Mouse (Mus musculus) intestine, postnatal 0 days (tissue): Measurements from ENCODE around the gene Rorc. TPM values are rescaled to one million over a fixed set of nuclear protein-coding genes. Genes with fewer than 3 reads are reported as not detected.

Experiments
- ATAC-seq: fragments of 200-750 bp; cut with Nextera tagmentation; 2 replicates; pipeline ENCODE4 v1.8.0; 2017; ENCODE audit warnings: mild to moderate bottlenecking, moderate TSS enrichment, moderate library complexity
- H3K27ac ChIP-seq: fragments of 300-500 bp; sonication (generic); 2 replicates; pipeline ENCODE4 v1.5.1; 2014; ENCODE audit warnings: mild to moderate bottlenecking, low read depth, low read length, moderate library complexity
- H3K27me3 ChIP-seq: fragments of 300-500 bp; sonication (generic); replicated peaks from 2 replicates; pipeline ENCODE4 v1.6.1; 2014; ENCODE audit warnings: low read length, mixed read lengths; ENCODE audit not compliant: control insufficient read depth, insufficient read depth
- H3K36me3 ChIP-seq: fragments of 300-500 bp; sonication (generic); 2 replicates; pipeline ENCODE4 v1.6.1; 2014; ENCODE audit warnings: mild to moderate bottlenecking, moderate library complexity; ENCODE audit not compliant: control insufficient read depth, insufficient read depth
- H3K4me1 ChIP-seq: fragments of 300-500 bp; sonication (generic); replicated peaks from 2 replicates; pipeline ENCODE4 v1.6.1; 2014; ENCODE audit warnings: antibody characterized with exemption, low read length, mixed read lengths; ENCODE audit not compliant: control insufficient read depth, insufficient read depth
- H3K4me2 ChIP-seq: fragments of 300-500 bp; sonication (generic); replicated peaks from 2 replicates; pipeline ENCODE4 v1.6.1; 2014; ENCODE audit warnings: low read depth, mild to moderate bottlenecking, moderate library complexity
- H3K4me3 ChIP-seq: fragments of 300-500 bp; sonication (generic); 2 replicates; pipeline ENCODE4 v1.5.1; 2014; ENCODE audit warnings: low read depth, low read length
- H3K9ac ChIP-seq: fragments of 300-500 bp; sonication (generic); 2 replicates; pipeline ENCODE4 v1.6.1; 2014; ENCODE audit warnings: mild to moderate bottlenecking, low read depth, low read length
- H3K9me3 ChIP-seq: fragments of 300-500 bp; sonication (generic); 2 replicates; pipeline ENCODE4 v1.6.1; 2016; ENCODE audit warnings: mixed run types; ENCODE audit not compliant: control insufficient read depth
- CTCF ChIP-seq: sonication (generic); IDR thresholded peaks from 2 replicates; pipeline ENCODE4 v1.5.1; 2016; ENCODE audit warnings: low read depth, mild to moderate bottlenecking, control low read depth, antibody characterized with exemption, moderate library complexity
- WGBS: fragments of 180-500 bp; shearing (Covaris S2); extraction: QIAGEN DNeasy Blood & Tissue Kit; methylation state at CpG from one replicate; pipeline ENCODE4 v1.1.7; 2014; 5-methylcytosine and 5-hydroxymethylcytosine counted together
- polyA plus RNA-seq: library from polyadenylated mRNA; unstranded; fragments of >200 nt; fragmentation: Nextera tagmentation; extraction: Ambion mirVana; gene quantifications from 2 replicates; pipeline ENCODE4 v1.2.1, GENCODE M21; 2015

The Rorc gene
- polyA plus RNA-seq, 1 experiment from 2014 or later: 25.5 TPM

- TF ChIP-seq CTCF: no peak
- ATAC-seq: no peak
Observed at GRCm38 (mm10) chr3:94377028-94377923, 4.7 kb downstream of the Rorc start.

GRCm38 (mm10) chr3:94379831-94380510, 7.4 kb downstream of the Rorc start:
- H3K9me3 ChIP-seq: no peaks in the 10 kb centered on the region
- H3K4me1 ChIP-seq: 0 out of 2 replicates have a peak, but pooled peaks cover 3% of the 10 kb centered on the region
- H3K36me3 ChIP-seq: peaks cover 7% of the 10 kb centered on the region; the same call in 1 of the 2 replicates
- WGBS: 31% methylated on average over 9 of the region's 9 CpGs
- H3K4me3 ChIP-seq: no peak overlapping the region
- H3K4me2 ChIP-seq: no peak overlapping the region
- H3K27me3 ChIP-seq: no peaks in the 10 kb centered on the region
- no peak overlapping the region for H3K9ac ChIP-seq
- no peak for ATAC-seq
- TF ChIP-seq CTCF: no peak
- no peak overlapping the region for H3K27ac ChIP-seq

More at GRCm38 (mm10) chr3:94377028-94377923, 4.7 kb downstream of the Rorc start:
- Histone ChIP-seq H3K4me3 (no peak overlapping the region), H3K4me1 (peaks cover 11% of the 10 kb centered on the region; the same call in 1 of the 2 replicates), H3K9ac (no peak overlapping the region), H3K27ac (no peak overlapping the region), H3K4me2 (no peak overlapping the region), H3K9me3 (no peaks in the 10 kb centered on the region), H3K36me3 (peaks cover 7% of the 10 kb centered on the region; the same call in 1 of the 2 replicates), H3K27me3 (no peaks in the 10 kb centered on the region)
- 19% methylated on average over 13 of the region's 13 CpGs for WGBS

- Histone ChIP-seq H3K36me3 (peaks cover 13% of the 10 kb centered on the region; the same call in 1 of the 2 replicates), H3K4me1 (no peaks in the 10 kb centered on the region), H3K9ac (no peak overlapping the region), H3K27ac (no peak overlapping the region), H3K27me3 (no peaks in the 10 kb centered on the region), H3K4me3 (no peak overlapping the region), H3K4me2 (no peak overlapping the region), H3K9me3 (no peaks in the 10 kb centered on the region)
- no peak for TF ChIP-seq CTCF
- ATAC-seq: no peak
- WGBS: 75% methylated on average over 5 of the region's 5 CpGs
Observed at GRCm38 (mm10) chr3:94382308-94382707, 9.7 kb downstream of the Rorc start.

- no peaks in the 10 kb centered on the region for H3K27me3 ChIP-seq
- H3K9me3 ChIP-seq: no peaks in the 10 kb centered on the region
- no peak for TF ChIP-seq CTCF
- no peak overlapping the region for H3K27ac ChIP-seq
- WGBS: 60% methylated on average over 3 of the region's 3 CpGs
- no peak overlapping the region for H3K4me2 ChIP-seq
- ATAC-seq: no peak
- H3K36me3 ChIP-seq: peaks cover 17% of the 10 kb centered on the region
- no peak overlapping the region for H3K4me3 ChIP-seq
- no peak overlapping the region for H3K9ac ChIP-seq
- no peaks in the 10 kb centered on the region for H3K4me1 ChIP-seq
Observed at GRCm38 (mm10) chr3:94383476-94383875, 10.9 kb downstream of the Rorc start.

GRCm38 (mm10) chr3:94386671-94387070, 14.1 kb downstream of the Rorc start:
- Histone ChIP-seq H3K36me3 (peaks cover 36% of the 10 kb centered on the region), H3K4me2 (no peak overlapping the region), H3K9ac (no peak overlapping the region), H3K9me3 (no peaks in the 10 kb centered on the region), H3K4me1 (no peaks in the 10 kb centered on the region), H3K27ac (no peak overlapping the region), H3K4me3 (no peak overlapping the region), H3K27me3 (no peaks in the 10 kb centered on the region)
- WGBS: 59% methylated on average over 4 of the region's 4 CpGs
- no peak for TF ChIP-seq CTCF
- no peak for ATAC-seq

GRCm38 (mm10) chr3:94387391-94387790, 14.8 kb downstream of the Rorc start:
- no peak overlapping the region for H3K4me3 ChIP-seq
- H3K4me2 ChIP-seq: no peak overlapping the region
- no peaks in the 10 kb centered on the region for H3K27me3 ChIP-seq
- no peak for TF ChIP-seq CTCF
- no peak overlapping the region for H3K27ac ChIP-seq
- 92% methylated on average over 10 of the region's 10 CpGs for whole genome bisulfite sequencing
- peaks cover 36% of the 10 kb centered on the region for H3K36me3 ChIP-seq
- H3K9me3 ChIP-seq: no peaks in the 10 kb centered on the region
- no peak overlapping the region for H3K9ac ChIP-seq
- no peaks in the 10 kb centered on the region for H3K4me1 ChIP-seq
- no peak for ATAC-seq
